Mouse (Mus musculus) MEL (cell line): ENCODE measurements around the gene Dand5. TPM values are rescaled to one million over a fixed set of nuclear protein-coding genes. Genes with fewer than 3 reads are reported as not detected.
"Not testable (repeated sequence)": the region's sequence is repeated elsewhere in the genome, so short reads cannot be mapped to it uniquely, and the experiment has no call there.

Experiments used
- DNase-seq: peaks from one replicate; pipeline ENCODE4 v3.0.0; 2011; ENCODE audit warnings: low read depth, low spot score
- H3K27ac ChIP-seq: 2 replicates; pipeline ENCODE4 v1.5.1; 2012; ENCODE audit warnings: low read depth, mild to moderate bottlenecking, control low read depth, low read length, moderate library complexity; ENCODE audit not compliant: control insufficient read depth
- H3K27me3 ChIP-seq, 2 experiments: fragments of 150-350 bp in 1 of 2; sonication (generic) in 1 of 2; 2 replicates each; pipeline ENCODE4 v1.6.1; 2012; ENCODE audit warnings: low read length in 2 of 2, mild to moderate bottlenecking in 2 of 2, improper control_type of control experiment in 1 of 2, moderate library complexity in 1 of 2; ENCODE audit not compliant: insufficient read depth in 2 of 2, control insufficient read depth in 1 of 2
- H3K36me3 ChIP-seq, 2 experiments: 2 replicates each; pipeline ENCODE4 v1.6.1; 2012 to 2014; ENCODE audit warnings: low read length in 2 of 2, improper control_type of control experiment in 1 of 2, inconsistent platforms in 1 of 2, mild to moderate bottlenecking in 1 of 2; ENCODE audit not compliant: insufficient read depth in 2 of 2, control insufficient read depth in 1 of 2
- H3K4me1 ChIP-seq, 2 experiments: fragments of 150-350 bp in 1 of 2; sonication (generic) in 1 of 2; 2 replicates each; pipeline ENCODE4 v1.6.1; 2012; ENCODE audit warnings: low read length in 2 of 2, improper control_type of control experiment in 1 of 2, mild to moderate bottlenecking in 1 of 2; ENCODE audit not compliant: insufficient read depth in 2 of 2, control insufficient read depth in 1 of 2
- H3K4me3 ChIP-seq, 2 experiments: fragments of 150-350 bp in 1 of 2; sonication (generic) in 1 of 2; 2 replicates each; pipeline ENCODE4 v1.5.1; 2012; ENCODE audit warnings: low read depth in 2 of 2, low read length in 2 of 2, mild to moderate bottlenecking in 2 of 2, moderate library complexity in 2 of 2, control low read depth in 1 of 2, improper control_type of control experiment in 1 of 2; ENCODE audit not compliant: control insufficient read depth in 1 of 2, insufficient read depth in 1 of 2
- H3K79me2 ChIP-seq: 2 replicates; pipeline ENCODE4 v1.6.1; 2012; ENCODE audit warnings: mild to moderate bottlenecking, low read length, moderate library complexity; ENCODE audit not compliant: control insufficient read depth, poor library complexity, insufficient read depth
- H3K9ac ChIP-seq: 2 replicates; pipeline ENCODE4 v1.6.1; 2012; ENCODE audit warnings: low read depth, mild to moderate bottlenecking, control low read depth, low read length, moderate library complexity; ENCODE audit not compliant: control insufficient read depth, poor library complexity, severe bottlenecking
- H3K9me3 ChIP-seq: fragments of 150-350 bp; sonication (generic); replicated peaks from 2 replicates; pipeline ENCODE4 v1.6.1; 2012; ENCODE audit warnings: mild to moderate bottlenecking, low read length, improper control_type of control experiment, moderate library complexity; ENCODE audit not compliant: insufficient read depth
- CHD1 ChIP-seq: IDR thresholded peaks from 2 replicates; pipeline ENCODE4 v1.6.1; 2012; ENCODE audit warnings: low read depth, mild to moderate bottlenecking, inconsistent platforms, low read length, improper control_type of control experiment
- CTCF ChIP-seq, 3 experiments: IDR thresholded peaks in 2 of 3; conservative IDR thresholded peaks in 1 of 3; 2 replicates each; pipeline ENCODE4 v1.5.1; 2011 to 2012; ENCODE audit warnings: low read length in 3 of 3, low read depth in 2 of 3, mild to moderate bottlenecking in 2 of 3, improper control_type of control experiment in 1 of 3, inconsistent platforms in 1 of 3, mixed read lengths in 1 of 3, moderate library complexity in 1 of 3; ENCODE audit not compliant: control insufficient read depth in 1 of 3, insufficient read depth in 1 of 3, poor library complexity in 1 of 3, severe bottlenecking in 1 of 3
- E2F4 ChIP-seq: IDR thresholded peaks from 2 replicates; pipeline ENCODE4 v1.6.1; 2011; ENCODE audit warnings: low read depth, low read length, improper control_type of control experiment, borderline replicate concordance
- ELF1 ChIP-seq: IDR thresholded peaks from 2 replicates; pipeline ENCODE4 v1.6.1; 2014; ENCODE audit warnings: low read depth, mild to moderate bottlenecking, inconsistent platforms, low read length, improper control_type of control experiment, moderate library complexity
- EP300 ChIP-seq, 2 experiments: IDR thresholded peaks; 2 replicates each; pipeline ENCODE4 v1.6.1; 2011; ENCODE audit warnings: improper control_type of control experiment in 2 of 2, low read length in 2 of 2, low read depth in 1 of 2, mild to moderate bottlenecking in 1 of 2
- ETS1 ChIP-seq: IDR thresholded peaks from 2 replicates; pipeline ENCODE4 v1.6.1; 2012; ENCODE audit warnings: low read depth, mild to moderate bottlenecking, inconsistent platforms, low read length, improper control_type of control experiment, moderate library complexity
- GATA1 ChIP-seq: IDR thresholded peaks from 2 replicates; pipeline ENCODE4 v1.6.1; 2011; ENCODE audit warnings: low read depth, low read length, improper control_type of control experiment
- HCFC1 ChIP-seq: IDR thresholded peaks from 2 replicates; pipeline ENCODE4 v1.6.1; 2012; ENCODE audit warnings: low read depth, mild to moderate bottlenecking, inconsistent platforms, low read length, improper control_type of control experiment, moderate library complexity
- KAT2A ChIP-seq: conservative IDR thresholded peaks from 2 replicates; pipeline ENCODE4 v1.6.1; 2012; ENCODE audit warnings: low read depth, low read length, improper control_type of control experiment, inconsistent platforms
- MAFK ChIP-seq: IDR thresholded peaks from 2 replicates; pipeline ENCODE4 v1.6.1; 2011; ENCODE audit warnings: low read depth, mild to moderate bottlenecking, low read length, improper control_type of control experiment, borderline replicate concordance
- MAX ChIP-seq: IDR thresholded peaks from 2 replicates; pipeline ENCODE4 v1.6.1; 2011; ENCODE audit warnings: low read length, improper control_type of control experiment
- RCOR1 ChIP-seq: IDR thresholded peaks from 2 replicates; pipeline ENCODE4 v1.6.1; 2012; ENCODE audit warnings: low read depth, mild to moderate bottlenecking, inconsistent platforms, low read length, improper control_type of control experiment
- SIN3A ChIP-seq: IDR thresholded peaks from 2 replicates; pipeline ENCODE4 v1.6.1; 2012; ENCODE audit warnings: low read length, improper control_type of control experiment, inconsistent platforms
- SMC3 ChIP-seq: IDR thresholded peaks from 2 replicates; pipeline ENCODE4 v1.6.1; 2011; ENCODE audit warnings: low read depth, low read length, improper control_type of control experiment
- TBP ChIP-seq: IDR thresholded peaks from 2 replicates; pipeline ENCODE4 v1.8.0; 2011; ENCODE audit warnings: low read depth, low read length, improper control_type of control experiment
- USF1 ChIP-seq: IDR thresholded peaks from 2 replicates; pipeline ENCODE4 v1.6.1; 2014; ENCODE audit warnings: low read depth, mild to moderate bottlenecking, inconsistent platforms, low read length, improper control_type of control experiment, moderate library complexity
- ZMIZ1 ChIP-seq: IDR thresholded peaks from 2 replicates; pipeline ENCODE4 v1.6.1; 2012; ENCODE audit warnings: low read depth, mild to moderate bottlenecking, inconsistent platforms, low read length, improper control_type of control experiment, moderate library complexity
- polyA plus RNA-seq, 2 experiments: library from polyadenylated mRNA; stranded (reverse) in 1 of 2; unstranded in 1 of 2; fragments of >175 nt in 1 of 2; fragments of >200 nt in 1 of 2; gene quantifications; 2 replicates each; pipeline versions ENCODE4 v1.2.1 to v1.2.4; 2012; ENCODE audit warnings: low replicate concordance in 2 of 2, low read depth in 1 of 2; ENCODE audit not compliant: insufficient read length in 2 of 2, insufficient read depth in 1 of 2, missing spikeins in 1 of 2
- total RNA-seq: library from RNA; depleted of rRNA; stranded (reverse); fragments of 300-350 nt; gene quantifications from 2 replicates; pipeline ENCODE4 v1.2.3, GENCODE M21; 2012

Gene Dand5
- total and polyA plus RNA-seq, 3 experiments, result 1.7 to 2.2 TPM; not detected in 1

DNA sequence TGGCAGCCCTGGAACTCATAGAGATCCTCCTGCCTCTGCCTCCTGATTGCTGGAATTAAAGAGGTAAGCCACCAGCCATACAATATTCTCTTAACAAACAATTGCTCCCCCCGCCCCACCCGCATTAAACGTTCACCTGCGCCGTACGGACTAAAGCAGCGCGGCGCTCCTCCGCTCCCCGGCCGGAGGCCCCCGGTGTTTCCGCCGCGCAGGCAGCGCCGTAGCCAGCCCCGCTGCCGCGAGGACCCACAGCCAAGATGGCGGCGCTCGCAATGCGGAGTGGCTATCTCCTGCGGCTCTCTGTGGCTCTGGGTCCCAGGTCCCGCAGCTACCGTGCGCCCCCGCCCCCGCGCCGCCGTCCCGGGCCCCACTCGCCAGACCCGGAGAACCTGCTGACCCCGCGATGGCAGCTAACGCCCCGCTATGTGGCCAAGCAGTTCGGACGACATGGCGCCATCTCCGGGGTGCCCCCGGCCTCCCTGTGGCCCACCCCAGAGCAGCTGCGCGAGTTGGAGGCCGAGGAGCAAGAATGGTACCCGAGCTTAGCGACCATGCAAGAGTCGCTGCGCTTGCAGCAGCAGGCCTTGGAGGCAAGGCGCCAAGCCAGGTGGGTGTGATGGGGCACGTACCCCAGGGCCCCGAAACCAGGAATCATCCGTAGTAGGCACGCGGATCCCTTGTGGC, 9.6 kb upstream of the Dand5 start (continued):
- TF ChIP-seq CTCF (IDR thresholded peaks at IDR 0.05 in 2 of 3, conservative IDR thresholded peaks at IDR 0.05 in 1 of 3; ENCODE audit: control insufficient read depth in 1 of 3, insufficient read depth in 1 of 3, low read depth in 2 of 3, low read length in 3 of 3, poor library complexity in 1 of 3, severe bottlenecking in 1 of 3), result 0 out of 6 replicates have a peak, but pooled peaks of 1 of the 3 experiments have one; percentile 2
- no peak; the same call in 1 of the 2 replicates for TF ChIP-seq KAT2A
- TF ChIP-seq ETS1, result 0 out of 2 replicates have a peak, but pooled peaks have one; percentile 28
- TF ChIP-seq GATA1, result no peak

DNA sequence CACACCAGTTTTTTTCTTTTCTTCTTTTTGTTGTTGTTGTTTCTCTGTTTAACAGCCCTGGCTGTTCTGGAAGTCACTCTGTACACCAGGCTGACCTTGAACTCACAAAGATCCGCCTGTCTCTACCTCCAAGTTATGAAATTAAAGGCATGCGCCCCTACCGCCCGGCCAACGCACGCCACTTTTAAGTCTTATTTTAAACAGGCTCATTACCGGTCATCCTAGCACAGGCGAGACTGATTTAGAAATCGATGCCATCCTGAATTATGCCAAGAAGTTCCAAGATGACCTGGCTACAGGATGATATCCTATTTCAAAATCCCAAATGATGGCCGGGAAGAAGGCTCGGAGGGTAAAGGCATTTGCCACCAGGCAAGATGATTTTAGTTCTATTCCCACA, 8.9 kb upstream of the Dand5 start, which contains the start of gene Gadd45gip1:
Gene Gadd45gip1 (plus strand): TSS at position 33 of the 400 bp plus-strand sequence.
- Histone ChIP-seq H3K79me2 (peaks cover 12% of the 10 kb centered on the region), H3K9me3 (no peaks in the 10 kb centered on the region), H3K4me3 (peak within 1 kb of the TSS; percentile 74 to 100), H3K4me1 (peaks cover 2 to 10% of the 10 kb centered on the region in 2 experiments; a peak in 2 of 4 replicates), H3K36me3 (peaks cover 2 to 19% of the 10 kb centered on the region in 2 experiments; a peak in 3 of 4 replicates), H3K27ac (peak within 1 kb of the TSS; percentile 88), H3K9ac (peak within 1 kb of the TSS; percentile 99), H3K27me3 (no peaks in the 10 kb centered on the region)
- DNase-seq, result peak; percentile 91
- TF ChIP-seq RCOR1 (peak; percentile 21; the same call in 1 of the 2 replicates), E2F4 (no peak), MAX (no peak), ELF1 (0 out of 2 replicates have a peak, but pooled peaks have one; percentile 16), ETS1 (no peak), USF1 (no peak), SIN3A (peak; percentile 34; the same call in 1 of the 2 replicates), KAT2A (peak; percentile 23; the same call in 1 of the 2 replicates), ZMIZ1 (peak; percentile 10; the same call in 1 of the 2 replicates), TBP (peak; percentile 58; the same call in 1 of the 2 replicates), HCFC1 (0 out of 2 replicates have a peak, but pooled peaks have one; percentile 16), CHD1 (0 out of 2 replicates have a peak, but pooled peaks have one; percentile 40), EP300 (IDR thresholded peaks at IDR 0.05; ENCODE audit: low read depth in 1 of 2, low read length in 2 of 2) (no peak; a peak in 1 of 4 replicates), SMC3 (peak; percentile 9; the same call in 1 of the 2 replicates), MAFK (no peak), CTCF (IDR thresholded peaks at IDR 0.05 in 2 of 3, conservative IDR thresholded peaks at IDR 0.05 in 1 of 3; ENCODE audit: control insufficient read depth in 1 of 3, insufficient read depth in 1 of 3, low read depth in 2 of 3, low read length in 3 of 3, poor library complexity in 1 of 3, severe bottlenecking in 1 of 3) (peak; percentile 59 to 67 (median 61))

DNA sequence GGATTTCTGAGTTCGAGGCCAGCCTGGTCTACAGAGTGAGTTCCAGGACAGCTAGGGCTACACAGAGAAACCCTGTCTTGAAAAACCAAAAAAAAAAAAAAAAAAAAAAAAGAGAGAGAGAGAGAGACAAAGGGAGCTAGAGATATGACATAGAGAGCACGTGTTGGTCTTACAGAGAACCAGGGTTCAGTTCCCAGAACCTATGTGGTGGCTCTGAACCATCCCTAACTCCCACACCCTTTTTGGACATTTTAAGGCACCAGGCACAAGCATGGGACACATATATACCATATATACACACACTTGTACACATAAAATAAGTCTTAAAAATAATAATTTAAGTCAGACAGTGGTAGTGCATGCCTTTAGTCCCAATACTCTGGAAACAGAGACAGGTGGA, 3.9 kb upstream of the Dand5 start:
- H3K4me3 ChIP-seq, H3K79me2 ChIP-seq, DNase-seq, H3K9me3 ChIP-seq, H3K36me3 ChIP-seq, H3K9ac ChIP-seq, H3K4me1 ChIP-seq, H3K27ac ChIP-seq, H3K27me3 ChIP-seq: not testable (repeated sequence)
